ENCODE assay signal across 9 mouse cellular contexts in the genomic region with DNA sequence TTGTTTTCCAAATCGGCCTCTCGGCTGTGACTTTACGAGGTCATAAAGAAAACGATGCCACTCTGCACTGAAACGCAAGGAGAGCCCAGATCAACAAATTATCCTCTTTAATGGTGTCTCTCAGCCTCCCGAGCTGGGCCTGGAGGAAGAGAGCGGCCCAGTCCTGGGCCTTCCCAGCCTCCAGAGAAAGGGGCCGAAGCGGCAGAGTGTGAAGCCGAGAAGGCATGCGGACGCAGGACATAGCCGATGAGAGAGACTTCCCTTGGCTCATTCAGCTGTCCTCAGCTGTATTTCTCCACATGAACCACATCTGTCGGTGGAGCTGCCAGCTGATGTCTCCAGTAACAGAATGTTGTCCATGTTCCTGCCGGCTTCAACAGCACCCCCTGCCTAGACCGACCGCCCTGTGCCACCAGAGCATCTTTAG.
DNase-seq lines count a peak whose midpoint lies in the region; ATAC-seq lines count a peak whose summit lies in the region.
"Had no signal": no experiment of that assay in that cellular context is flagged by ENCODE, and none has a peak within 500 bp of the region (broad histone marks: within the 10 kb centered on the region; RNA-seq: fewer than 3 reads in every experiment).

No protein-coding gene starts in this region.

- H3K4me1 ChIP-seq in forebrain, embryonic 11.5 days (replicated peaks; ENCODE audit: control insufficient read depth, insufficient read depth, low read length), result peaks cover 5% of the 10 kb centered on the region
- peaks cover 23% of the 10 kb centered on the region for H3K4me1 ChIP-seq in forebrain, embryonic 16.5 days (replicated peaks; ENCODE audit: control insufficient read depth, insufficient read depth, low read length)
- H3K4me1 ChIP-seq in hindbrain, embryonic 12.5 days, result peaks cover 30% of the 10 kb centered on the region

- no peaks in the 10 kb centered on the region for H3K9me3 ChIP-seq in forebrain, embryonic 11.5 days (ENCODE audit: control insufficient read depth, low read length)
- no peaks in the 10 kb centered on the region for H3K9me3 ChIP-seq in forebrain, embryonic 16.5 days (ENCODE audit: control insufficient read depth, low read length)
- H3K9me3 ChIP-seq in hindbrain, embryonic 12.5 days (replicated peaks), result no peaks in the 10 kb centered on the region

- peak; percentile 53 for DNase-seq in forebrain, embryonic 11.5 days (ENCODE audit: low spot score)
- peak; percentile 37 for DNase-seq in embryo, embryonic 11 days
- DNase-seq in lung, postnatal 36 days, result peak; percentile 4
- DNase-seq in urinary bladder, postnatal 14 days (ENCODE audit: low spot score), result no peak
- DNase-seq: layer of hippocampus, adult 9-11 months had no signal

- H3K27me3 ChIP-seq in forebrain, embryonic 11.5 days (ENCODE audit: control insufficient read depth, insufficient read depth, low read length), result no peaks in the 10 kb centered on the region
- no peaks in the 10 kb centered on the region for H3K27me3 ChIP-seq in forebrain, embryonic 16.5 days (replicated peaks; ENCODE audit: control insufficient read depth, insufficient read depth, low read length)
- H3K27me3 ChIP-seq in hindbrain, embryonic 12.5 days, result no peaks in the 10 kb centered on the region; the same call in 1 of the 2 replicates

- H3K9ac ChIP-seq in forebrain, embryonic 11.5 days (ENCODE audit: low read length), result no peak overlapping the region
- no peak overlapping the region for H3K9ac ChIP-seq in forebrain, embryonic 16.5 days (replicated peaks; ENCODE audit: low read depth, low read length)
- no peak overlapping the region for H3K9ac ChIP-seq in hindbrain, embryonic 12.5 days

- 0 out of 2 replicates have a peak overlapping the region, but pooled peaks have one; percentile 5 for H3K27ac ChIP-seq in forebrain, embryonic 11.5 days (ENCODE audit: low read depth, low read length)
- H3K27ac ChIP-seq in forebrain, embryonic 16.5 days (ENCODE audit: low read length), result no peak overlapping the region
- peak overlapping the region; percentile 68 for H3K27ac ChIP-seq in hindbrain, embryonic 12.5 days

- no peak for ATAC-seq in forebrain, embryonic 11.5 days (replicated peaks; ENCODE audit: low FRiP score)
- ATAC-seq in forebrain, embryonic 16.5 days, result no peak
- ATAC-seq in hindbrain, embryonic 12.5 days (ENCODE audit: low FRiP score), result no peak
- no peak for ATAC-seq in frontal cortex, adult (ENCODE audit: low TSS enrichment)
- ATAC-seq in granulocyte monocyte progenitor cell, adult 5-6 weeks (replicated peaks; ENCODE audit: poor library complexity, severe bottlenecking), result no peak

- H3K4me2 ChIP-seq in forebrain, embryonic 11.5 days (ENCODE audit: low read depth, low read length, severe bottlenecking), result no peak overlapping the region
- H3K4me2 ChIP-seq in forebrain, embryonic 16.5 days (ENCODE audit: low read length), result no peak overlapping the region
- H3K4me2 ChIP-seq in hindbrain, embryonic 12.5 days (replicated peaks), result no peak overlapping the region

- H3K4me3 ChIP-seq in forebrain, embryonic 11.5 days (ENCODE audit: low read depth, low read length), result no peak overlapping the region
- H3K4me3 ChIP-seq in forebrain, embryonic 16.5 days (replicated peaks; ENCODE audit: low read length), result no peak overlapping the region
- H3K4me3 ChIP-seq in hindbrain, embryonic 12.5 days, result no peak overlapping the region

- 83% methylated on average over 17 of the region's 17 CpGs for WGBS in forebrain, embryonic 11.5 days
- 84% methylated on average over 17 of the region's 17 CpGs for WGBS in forebrain, embryonic 16.5 days
- WGBS in hindbrain, embryonic 12.5 days, result 60% methylated on average over 17 of the region's 17 CpGs

- H3K36me3 ChIP-seq in forebrain, embryonic 11.5 days (ENCODE audit: control insufficient read depth, insufficient read depth, low read length), result no peaks in the 10 kb centered on the region
- no peaks in the 10 kb centered on the region for H3K36me3 ChIP-seq in forebrain, embryonic 16.5 days (ENCODE audit: control insufficient read depth, insufficient read depth)
- no peaks in the 10 kb centered on the region for H3K36me3 ChIP-seq in hindbrain, embryonic 12.5 days
